Mouse (Mus musculus) bone marrow, adult 2 months (tissue): Measurements from ENCODE around the gene Unk.

Source experiments
- CTCF ChIP-seq: fragments of 200-500 bp; IDR thresholded peaks from 2 replicates; pipeline ENCODE4 v1.5.1; 2011; ENCODE audit warnings: low read length, control low read depth; ENCODE audit not compliant: control insufficient read depth, insufficient read depth
- POLR2A ChIP-seq: fragments of 200-500 bp; IDR thresholded peaks from 2 replicates; pipeline ENCODE4 v1.6.1; 2011; ENCODE audit warnings: low read depth, mild to moderate bottlenecking, control low read depth, low read length, borderline replicate concordance; ENCODE audit not compliant: control insufficient read depth

GRCm38 (mm10) chr11:116089545-116089944 is 59.4 kb downstream of the Unk start:
- TF ChIP-seq CTCF (no peak), POLR2A (no peak)
